Mouse (Mus musculus) olfactory bulb, adult 2 months (tissue): Measurements from ENCODE around the gene Kcnj4.

ENCODE experiments used
- CTCF ChIP-seq: fragments of 200-500 bp; IDR thresholded peaks from 2 replicates; pipeline ENCODE4 v1.5.1; 2012; ENCODE audit warnings: low read depth, mild to moderate bottlenecking, low read length, moderate library complexity; ENCODE audit not compliant: insufficient read depth
- POLR2A ChIP-seq: fragments of 200-500 bp; IDR thresholded peaks from 2 replicates; pipeline ENCODE4 v1.6.1; 2012; ENCODE audit warnings: mild to moderate bottlenecking, low read depth, low read length, moderate library complexity; ENCODE audit not compliant: insufficient read depth

DNA sequence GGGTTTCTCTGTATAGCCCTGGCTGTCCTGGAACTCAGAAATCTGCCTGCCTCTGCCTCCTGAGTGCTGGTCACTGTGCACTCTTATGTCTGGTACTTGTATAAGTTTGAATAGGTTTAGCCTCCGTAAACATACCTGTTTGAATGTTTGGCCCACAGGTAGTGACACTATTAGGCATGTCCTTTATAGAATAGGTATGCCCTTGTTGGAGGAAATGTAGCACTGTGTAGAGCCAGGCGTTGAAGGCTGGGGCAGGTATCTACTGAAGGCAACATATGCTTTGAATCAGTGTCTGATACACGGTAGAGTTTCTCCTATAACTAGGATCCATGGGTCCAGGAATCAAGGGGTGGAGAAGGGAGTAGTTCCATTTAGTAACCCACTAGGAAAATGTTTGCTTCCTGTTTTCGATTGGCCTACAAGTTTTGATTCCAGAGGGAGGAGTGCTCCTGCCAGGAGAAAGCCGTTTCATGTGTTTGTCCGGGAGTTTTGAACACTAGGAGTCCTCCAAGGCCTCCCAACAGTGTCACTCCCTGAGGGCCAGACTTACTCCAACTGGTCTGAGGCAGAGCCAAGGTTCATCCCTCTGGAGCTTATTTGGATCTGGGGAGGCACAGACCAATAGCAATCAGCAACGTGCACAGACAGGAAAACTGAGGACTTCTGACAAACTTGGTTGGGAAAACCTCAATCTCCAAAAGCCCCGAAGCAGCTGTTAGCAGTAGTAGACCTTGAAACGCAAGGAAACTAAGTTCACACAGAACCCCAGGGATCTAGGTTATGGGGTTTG is 21.1 kb upstream of the Kcnj4 start:
- TF ChIP-seq POLR2A = no peak
- no peak for TF ChIP-seq CTCF
